Mouse (Mus musculus): Measurements from ENCODE around the gene Cfap43. TPM values are rescaled to one million over a fixed set of nuclear protein-coding genes. Genes with fewer than 3 reads are reported as not detected.
"Not testable (repeated sequence)": the region's sequence is repeated elsewhere in the genome, so short reads cannot be mapped to it uniquely, and the experiment has no call there.

Cfap43 gene
- polyA plus RNA-seq, 1 experiment from 2014 or later, result 0.54 TPM

GRCm38 (mm10) chr19:47857957-47858942, 60.8 kb downstream of the Cfap43 start:
- DNase-seq (ENCODE audit: low spot score) (no peak), ATAC-seq (ENCODE audit: low FRiP score) (no peak)
- no peaks in the 10 kb centered on the region for H3K36me3 ChIP-seq (ENCODE audit: control insufficient read depth, insufficient read depth, low read length)
- H3K27me3 ChIP-seq (ENCODE audit: control insufficient read depth, insufficient read depth, low read length), result peaks cover 3% of the 10 kb centered on the region; the same call in 1 of the 2 replicates
- no peaks in the 10 kb centered on the region; the same call in 1 of the 2 replicates for H3K4me1 ChIP-seq (replicated peaks; ENCODE audit: control insufficient read depth, insufficient read depth, low read length)
- WGBS, result 83% methylated on average over 18 of the region's 18 CpGs
- no peaks in the 10 kb centered on the region for H3K9me3 ChIP-seq (ENCODE audit: control insufficient read depth, low read length)
- no peak overlapping the region for H3K9ac ChIP-seq (ENCODE audit: low read depth, low read length)
- H3K4me3 ChIP-seq (ENCODE audit: low read depth, low read length), result no peak overlapping the region
- no peak overlapping the region for H3K27ac ChIP-seq (ENCODE audit: low read depth, low read length)
- H3K4me2 ChIP-seq (replicated peaks; ENCODE audit: low read depth, low read length), result no peak overlapping the region

GRCm38 (mm10) chr19:47854796-47855783, 64.0 kb downstream of the Cfap43 start, which contains the start of gene Gsto1:
Gsto1 (plus strand) TSS chr19:47854970.
- H3K27ac ChIP-seq (ENCODE audit: low read depth, low read length), result peak within 1 kb of the TSS; percentile 24; the same call in 1 of the 2 replicates
- WGBS, result under 1% methylated on average over 60 of the region's 60 CpGs
- peak within 1 kb of the TSS; percentile 76 for H3K9ac ChIP-seq (ENCODE audit: low read depth, low read length)
- no peaks in the 10 kb centered on the region for H3K36me3 ChIP-seq (ENCODE audit: control insufficient read depth, insufficient read depth, low read length)
- H3K9me3 ChIP-seq (ENCODE audit: control insufficient read depth, low read length), result no peaks in the 10 kb centered on the region
- ATAC-seq (ENCODE audit: low FRiP score) (peak; percentile 95), DNase-seq (ENCODE audit: low spot score) (peak; percentile 88)
- H3K4me2 ChIP-seq (replicated peaks; ENCODE audit: low read depth, low read length), result peak within 1 kb of the TSS; percentile 98
- no peaks in the 10 kb centered on the region; the same call in 1 of the 2 replicates for H3K4me1 ChIP-seq (replicated peaks; ENCODE audit: control insufficient read depth, insufficient read depth, low read length)
- peak within 1 kb of the TSS; percentile 61 for H3K4me3 ChIP-seq (ENCODE audit: low read depth, low read length)
- peaks cover 3% of the 10 kb centered on the region; the same call in 1 of the 2 replicates for H3K27me3 ChIP-seq (ENCODE audit: control insufficient read depth, insufficient read depth, low read length)

- Histone ChIP-seq H3K36me3 (ENCODE audit: control insufficient read depth, insufficient read depth, low read length) (no peaks in the 10 kb centered on the region), H3K27ac (ENCODE audit: low read depth, low read length) (peak overlapping the region; percentile 24; the same call in 1 of the 2 replicates), H3K4me3 (ENCODE audit: low read depth, low read length) (peak overlapping the region; percentile 61), H3K9me3 (ENCODE audit: control insufficient read depth, low read length) (no peaks in the 10 kb centered on the region), H3K9ac (ENCODE audit: low read depth, low read length) (peak overlapping the region; percentile 76), H3K4me1 (replicated peaks; ENCODE audit: control insufficient read depth, insufficient read depth, low read length) (no peaks in the 10 kb centered on the region; the same call in 1 of the 2 replicates), H3K4me2 (replicated peaks; ENCODE audit: low read depth, low read length) (peak overlapping the region; percentile 98), H3K27me3 (ENCODE audit: control insufficient read depth, insufficient read depth, low read length) (peaks cover 3% of the 10 kb centered on the region; the same call in 1 of the 2 replicates)
- ATAC-seq (ENCODE audit: low FRiP score), result peak; percentile 81
- 28% methylated on average over 13 of the region's 13 CpGs for WGBS
- DNase-seq (ENCODE audit: low spot score), result no peak
Observed at GRCm38 (mm10) chr19:47853951-47854795, 64.9 kb downstream of the Cfap43 start.

GRCm38 (mm10) chr19:47853053-47853452, 66.0 kb downstream of the Cfap43 start:
- no peak for DNase-seq (ENCODE audit: low spot score)
- Histone ChIP-seq H3K9ac (ENCODE audit: low read depth, low read length) (no peak overlapping the region), H3K27me3 (ENCODE audit: control insufficient read depth, insufficient read depth, low read length) (peaks cover 3% of the 10 kb centered on the region; the same call in 1 of the 2 replicates), H3K9me3 (ENCODE audit: control insufficient read depth, low read length) (no peaks in the 10 kb centered on the region), H3K4me2 (replicated peaks; ENCODE audit: low read depth, low read length) (no peak overlapping the region), H3K4me1 (replicated peaks; ENCODE audit: control insufficient read depth, insufficient read depth, low read length) (no peaks in the 10 kb centered on the region; the same call in 1 of the 2 replicates), H3K27ac (ENCODE audit: low read depth, low read length) (no peak overlapping the region), H3K4me3 (ENCODE audit: low read depth, low read length) (no peak overlapping the region), H3K36me3 (ENCODE audit: control insufficient read depth, insufficient read depth, low read length) (no peaks in the 10 kb centered on the region)
- WGBS, result 89% methylated on average over 3 of the region's 3 CpGs
- ATAC-seq (ENCODE audit: low FRiP score), result no peak

GRCm38 (mm10) chr19:47852131-47852530, 67.0 kb downstream of the Cfap43 start:
- not testable (repeated sequence) for H3K4me3 ChIP-seq (ENCODE audit: low read depth, low read length); H3K4me2 ChIP-seq (replicated peaks; ENCODE audit: low read depth, low read length); H3K4me1 ChIP-seq (replicated peaks; ENCODE audit: control insufficient read depth, insufficient read depth, low read length); H3K9me3 ChIP-seq (ENCODE audit: control insufficient read depth, low read length); H3K9ac ChIP-seq (ENCODE audit: low read depth, low read length); DNase-seq (ENCODE audit: low spot score); H3K36me3 ChIP-seq (ENCODE audit: control insufficient read depth, insufficient read depth, low read length); ATAC-seq (ENCODE audit: low FRiP score); H3K27me3 ChIP-seq (ENCODE audit: control insufficient read depth, insufficient read depth, low read length); H3K27ac ChIP-seq (ENCODE audit: low read depth, low read length)
- 93% methylated on average over 3 of the region's 3 CpGs for WGBS

- no peak for ATAC-seq (ENCODE audit: low FRiP score)
- Histone ChIP-seq H3K36me3 (ENCODE audit: control insufficient read depth, insufficient read depth, low read length) (no peaks in the 10 kb centered on the region), H3K27me3 (ENCODE audit: control insufficient read depth, insufficient read depth, low read length) (peaks cover 3% of the 10 kb centered on the region; the same call in 1 of the 2 replicates), H3K4me2 (replicated peaks; ENCODE audit: low read depth, low read length) (no peak overlapping the region), H3K27ac (ENCODE audit: low read depth, low read length) (no peak overlapping the region), H3K9ac (ENCODE audit: low read depth, low read length) (no peak overlapping the region), H3K4me3 (ENCODE audit: low read depth, low read length) (no peak overlapping the region), H3K9me3 (ENCODE audit: control insufficient read depth, low read length) (no peaks in the 10 kb centered on the region), H3K4me1 (replicated peaks; ENCODE audit: control insufficient read depth, insufficient read depth, low read length) (no peaks in the 10 kb centered on the region)
- 84% methylated on average over 3 of the region's 3 CpGs for WGBS
- no peak for DNase-seq (ENCODE audit: low spot score)
Observed at GRCm38 (mm10) chr19:47849735-47850134, 69.4 kb downstream of the Cfap43 start.

- not testable (repeated sequence) for H3K36me3 ChIP-seq (ENCODE audit: control insufficient read depth, insufficient read depth, low read length); H3K27me3 ChIP-seq (ENCODE audit: control insufficient read depth, insufficient read depth, low read length); DNase-seq (ENCODE audit: low spot score); H3K9ac ChIP-seq (ENCODE audit: low read depth, low read length); ATAC-seq (ENCODE audit: low FRiP score); H3K27ac ChIP-seq (ENCODE audit: low read depth, low read length); H3K4me3 ChIP-seq (ENCODE audit: low read depth, low read length); H3K9me3 ChIP-seq (ENCODE audit: control insufficient read depth, low read length); H3K4me2 ChIP-seq (replicated peaks; ENCODE audit: low read depth, low read length); H3K4me1 ChIP-seq (replicated peaks; ENCODE audit: control insufficient read depth, insufficient read depth, low read length)
- 82% methylated on average over 13 of the region's 15 CpGs for WGBS
Observed at GRCm38 (mm10) chr19:47841234-47841633, 77.9 kb downstream of the Cfap43 start.
